Mouse (Mus musculus) urinary bladder, adult 2 months (tissue): ENCODE measurements around the gene 1190002N15Rik. TPM values are rescaled to one million over a fixed set of nuclear protein-coding genes. Genes with fewer than 3 reads are reported as not detected.

Experiments used
- DNase-seq: peaks from one replicate; pipeline ENCODE4 v3.0.0; 2022; ENCODE audit warnings: low spot score
- polyA plus RNA-seq: library from polyadenylated mRNA; depleted of rRNA; stranded (reverse); fragments of >200 nt; gene quantifications from 2 replicates; pipeline ENCODE4 v1.2.3, GENCODE M21; 2012; rRNA removed

The 1190002N15Rik gene
- polyA plus RNA-seq: 21.3 and 21.5 TPM in 2 replicates

DNA sequence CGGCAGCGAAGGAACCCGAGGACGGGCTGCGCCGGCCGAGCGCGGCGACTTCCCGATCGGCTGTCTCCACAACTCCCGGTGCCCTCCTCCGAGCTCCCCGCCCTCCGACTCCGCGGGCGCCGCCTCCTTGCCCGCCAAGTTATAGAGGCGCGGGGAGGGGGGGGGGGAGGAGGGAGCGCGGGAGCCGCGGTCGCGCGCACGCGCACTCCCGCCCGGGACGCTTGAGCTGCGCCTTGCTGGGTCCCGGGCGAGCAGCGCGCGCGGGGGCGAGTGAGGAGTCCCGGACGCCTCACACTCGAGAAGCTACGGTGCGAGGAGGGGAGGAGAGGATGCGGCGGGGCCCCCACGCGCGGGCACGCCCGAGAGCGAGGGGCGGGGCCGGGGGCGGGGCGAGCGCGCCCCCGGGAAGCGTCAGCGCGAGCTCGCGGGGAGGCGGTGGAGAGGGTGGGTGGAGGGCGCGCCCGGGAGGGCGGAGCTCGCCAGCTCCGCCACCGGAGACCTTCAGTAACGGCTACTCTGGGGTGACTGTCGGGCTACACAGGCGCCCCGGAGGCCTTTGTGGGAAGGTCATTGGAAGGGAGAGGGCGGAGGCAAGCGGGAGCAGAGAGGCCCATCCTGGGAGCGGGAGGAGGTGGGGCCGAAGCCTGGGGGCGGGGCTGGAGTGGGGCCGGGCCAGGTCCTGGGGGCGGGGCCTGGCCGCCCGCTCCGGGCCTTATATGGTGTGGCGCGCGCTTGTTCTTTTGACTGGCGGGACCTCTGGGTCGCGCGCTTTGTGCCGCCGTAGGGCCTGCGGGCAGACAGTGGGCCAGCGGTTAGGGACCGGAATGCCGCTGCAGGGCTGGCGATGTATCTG, at the start of gene 1190002N15Rik:
Gene 1190002N15Rik, minus strand, starts transcription at position 112 of the 853 bp plus-strand sequence.
- DNase-seq: peak; percentile 93

DNA sequence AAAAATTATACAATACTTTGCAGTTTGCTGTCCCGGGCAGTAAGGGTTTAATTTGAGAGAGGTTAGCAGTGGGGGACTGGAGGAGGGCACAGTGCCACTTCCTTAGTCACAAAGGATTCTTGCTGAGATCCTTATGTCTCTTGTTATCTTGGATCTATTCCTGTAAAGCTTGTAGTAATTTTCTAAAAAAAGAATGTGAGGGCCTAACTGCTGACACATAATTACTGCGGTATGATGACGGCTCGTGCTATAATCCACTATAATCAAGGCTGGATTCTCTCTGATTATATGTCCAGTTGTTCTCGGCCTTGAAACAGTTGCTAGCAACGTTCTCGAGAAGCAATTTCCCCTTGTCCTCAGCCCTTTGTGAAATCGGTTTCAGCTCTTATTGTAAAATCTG, 44.4 kb upstream of the 1190002N15Rik start:
- no peak for DNase-seq

DNA sequence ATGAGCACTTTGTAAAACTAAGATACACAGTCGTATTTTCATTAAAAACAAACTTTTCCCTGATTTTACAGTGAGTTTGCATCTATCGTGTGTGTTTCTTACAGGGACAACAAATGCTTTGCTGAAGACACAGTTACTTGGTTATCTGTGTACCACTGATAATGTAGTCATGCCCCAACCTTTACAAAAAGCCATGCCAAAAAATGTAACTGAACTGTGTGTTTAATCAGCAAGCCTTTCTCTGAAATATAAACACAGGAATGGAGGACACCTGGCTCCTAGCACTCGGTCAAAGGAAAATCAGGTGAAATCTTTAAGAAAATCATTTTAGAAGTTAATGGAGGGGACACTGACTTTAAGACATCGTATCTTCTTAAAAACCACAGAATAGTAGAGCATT, 43.8 kb upstream of the 1190002N15Rik start:
- DNase-seq: no peak

DNA sequence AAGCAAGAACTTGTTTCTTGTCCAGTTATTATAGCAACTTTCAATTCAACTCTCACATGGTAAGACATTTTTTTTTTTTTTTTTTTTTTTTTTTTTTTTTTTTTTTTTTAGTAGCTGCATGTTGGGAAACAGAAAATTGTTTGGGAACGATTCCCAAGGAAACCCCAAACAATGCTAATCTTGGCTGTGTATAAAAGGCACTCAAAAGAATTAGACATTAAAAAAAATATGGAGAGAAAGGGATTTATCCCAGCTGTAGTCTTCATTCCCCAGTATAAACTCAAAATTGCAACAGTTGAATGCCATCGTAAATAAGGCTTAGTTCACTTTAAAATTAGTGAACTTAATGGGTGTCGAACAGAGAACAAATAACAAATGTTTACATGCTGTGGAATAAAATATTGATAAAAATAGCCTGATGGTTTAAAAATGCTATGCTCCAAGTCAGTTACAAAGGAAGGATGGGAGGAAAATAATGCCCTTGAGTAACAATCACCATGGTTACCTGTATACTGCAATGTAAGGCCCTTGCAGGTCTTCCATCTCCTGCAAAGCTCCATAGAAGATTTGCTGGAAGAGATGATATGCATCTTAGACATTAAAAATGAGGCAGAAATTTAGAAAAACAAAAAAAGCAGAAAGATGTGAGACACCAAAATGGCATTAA, 42.3 kb upstream of the 1190002N15Rik start:
- no peak for DNase-seq

DNA sequence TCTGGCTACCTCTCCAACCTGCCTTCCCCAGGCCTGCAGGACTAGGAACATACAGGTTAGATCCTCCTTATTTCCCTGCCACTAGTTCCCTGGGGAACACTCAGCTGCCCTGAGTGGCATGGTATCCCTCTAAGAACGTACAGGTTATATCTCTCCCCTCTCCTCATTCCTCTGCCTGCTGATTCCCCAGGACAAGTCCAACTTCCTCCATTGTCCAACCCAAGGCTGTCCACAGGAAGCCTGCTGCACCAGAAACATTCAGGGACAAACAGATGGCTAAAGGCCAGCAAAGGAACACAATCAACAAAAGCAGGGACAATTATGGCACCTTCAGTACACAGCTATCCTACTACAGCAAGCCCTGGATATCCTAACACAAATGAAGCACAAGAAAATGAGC, 33.9 kb upstream of the 1190002N15Rik start:
- DNase-seq: no peak

DNA sequence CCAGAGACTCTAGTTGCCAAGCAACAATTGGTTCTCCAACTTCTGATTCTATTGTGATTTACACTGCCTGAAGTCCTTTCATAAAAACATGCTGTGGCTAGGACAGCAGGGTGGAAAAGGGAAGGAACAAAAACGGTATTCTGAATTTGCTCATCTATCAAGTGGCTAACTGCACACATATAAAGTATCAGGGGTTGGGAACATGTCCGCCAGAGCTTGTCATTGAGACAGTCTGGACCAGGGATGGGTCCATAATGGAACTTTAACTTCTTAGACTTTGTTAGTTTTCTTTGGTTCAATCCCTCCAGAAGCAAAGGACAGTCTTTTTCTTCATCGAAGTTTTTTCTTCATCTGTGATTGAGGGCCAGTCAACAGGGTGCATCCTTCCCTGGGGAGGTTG, 30.5 kb upstream of the 1190002N15Rik start:
- no peak for DNase-seq

DNA sequence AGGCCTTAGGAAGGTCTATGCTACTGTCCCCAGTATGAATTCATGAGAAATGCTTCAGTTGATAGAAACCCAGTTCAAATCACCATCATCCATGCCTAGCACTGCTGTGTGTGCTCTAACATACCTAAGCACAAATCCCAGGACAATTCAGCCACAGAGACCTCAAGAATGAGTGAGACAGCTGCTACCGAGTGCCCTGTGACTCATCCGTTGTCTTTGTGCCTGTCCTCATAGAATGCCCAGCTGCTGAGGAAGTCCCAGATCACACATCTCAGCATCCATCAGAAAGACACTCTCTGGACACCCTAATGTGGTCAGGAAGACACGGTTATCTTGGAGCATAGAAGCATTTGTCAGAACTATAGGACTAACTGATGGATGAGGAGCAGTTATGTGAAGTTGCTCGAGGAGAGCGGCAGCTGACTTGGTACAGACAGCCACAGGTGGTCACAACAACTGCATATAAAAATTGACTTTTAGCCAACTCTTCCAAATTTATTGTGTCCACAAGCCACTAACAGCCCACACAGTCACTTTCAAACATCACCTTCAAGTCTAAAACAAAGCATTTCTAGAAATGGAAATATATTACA, 29.9 kb upstream of the 1190002N15Rik start:
- DNase-seq: no peak

DNA sequence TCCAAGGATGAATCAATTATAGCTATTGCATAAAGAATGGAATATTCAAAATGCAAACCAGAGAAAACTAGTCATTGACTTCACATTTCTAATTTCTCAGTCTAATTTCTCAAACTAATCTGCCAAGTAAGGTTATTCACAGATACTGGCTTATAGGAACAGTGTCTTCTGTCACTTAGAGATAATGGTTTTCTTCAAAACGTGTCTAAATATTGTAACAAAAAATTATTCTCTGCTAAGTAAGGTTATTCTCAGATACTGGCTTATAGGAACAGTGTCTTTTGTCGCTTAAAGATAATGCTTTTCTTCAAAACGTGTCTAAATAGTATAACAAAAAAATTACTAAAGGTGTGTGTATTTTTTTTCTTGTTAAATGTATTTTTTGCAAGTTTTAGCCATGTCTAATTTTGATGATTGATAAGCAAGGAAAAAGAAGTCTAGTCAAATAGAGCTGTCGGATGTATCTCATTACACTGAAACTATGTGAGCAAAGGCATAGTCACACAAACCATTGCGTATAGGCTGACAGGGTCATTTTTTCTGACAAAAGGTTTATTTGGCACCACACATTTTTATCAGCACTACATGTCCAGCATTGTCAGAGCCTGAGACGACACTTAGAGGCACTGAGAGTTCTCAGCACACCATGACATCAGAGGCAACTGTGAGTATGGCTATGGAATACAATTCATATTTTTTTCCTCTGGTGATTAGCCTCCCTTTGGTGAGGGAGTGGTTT, 19.1 kb upstream of the 1190002N15Rik start:
- no peak for DNase-seq

DNA sequence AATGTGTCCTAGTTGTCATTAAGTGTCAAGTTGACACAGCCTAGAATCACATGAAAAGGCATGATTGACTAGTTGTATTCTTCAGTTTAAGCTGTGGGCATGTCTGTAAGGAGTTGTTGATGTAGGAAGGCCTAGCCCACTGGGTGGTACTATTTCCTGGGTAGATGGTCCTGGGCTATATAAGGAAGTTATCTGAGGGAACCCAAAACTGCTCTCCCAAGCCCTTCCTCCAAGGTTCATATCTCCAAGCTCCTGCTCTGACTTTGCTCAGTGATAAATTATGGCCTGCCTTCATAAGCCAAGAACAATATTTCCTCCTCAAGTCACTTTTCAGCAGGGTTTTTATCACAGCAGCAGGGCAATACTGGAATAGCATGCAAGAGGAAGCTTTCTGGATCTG, 18.4 kb upstream of the 1190002N15Rik start:
- no peak for DNase-seq

DNA sequence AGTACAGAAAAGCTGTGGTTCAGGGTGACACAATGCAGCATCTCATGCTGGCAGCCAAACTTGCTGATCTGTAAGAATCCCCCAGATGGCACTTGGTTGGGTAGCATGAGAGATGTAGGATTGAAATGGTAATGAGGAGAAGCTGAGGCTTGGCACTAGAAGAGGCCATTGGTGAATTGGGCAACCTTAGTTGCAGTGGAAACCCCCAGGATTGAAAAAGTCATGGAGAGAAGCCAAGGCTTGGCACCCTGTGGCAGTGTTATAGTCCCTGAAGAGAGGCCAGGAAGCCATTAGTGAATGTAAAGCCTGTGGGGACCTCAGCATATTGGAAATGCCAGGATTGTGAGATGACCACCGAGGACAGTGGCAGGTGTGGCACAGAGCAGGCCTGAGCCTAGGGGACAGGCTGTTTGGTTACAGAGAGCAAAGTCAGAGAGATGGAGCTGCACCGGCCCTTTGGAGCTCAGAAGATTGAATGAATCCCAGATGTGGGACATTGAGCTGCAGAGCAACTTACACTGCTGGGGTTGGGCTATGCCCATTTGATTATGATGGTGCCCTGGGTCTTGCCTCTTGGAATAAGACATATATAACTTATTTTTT, 12.7 kb upstream of the 1190002N15Rik start:
- DNase-seq: no peak

DNA sequence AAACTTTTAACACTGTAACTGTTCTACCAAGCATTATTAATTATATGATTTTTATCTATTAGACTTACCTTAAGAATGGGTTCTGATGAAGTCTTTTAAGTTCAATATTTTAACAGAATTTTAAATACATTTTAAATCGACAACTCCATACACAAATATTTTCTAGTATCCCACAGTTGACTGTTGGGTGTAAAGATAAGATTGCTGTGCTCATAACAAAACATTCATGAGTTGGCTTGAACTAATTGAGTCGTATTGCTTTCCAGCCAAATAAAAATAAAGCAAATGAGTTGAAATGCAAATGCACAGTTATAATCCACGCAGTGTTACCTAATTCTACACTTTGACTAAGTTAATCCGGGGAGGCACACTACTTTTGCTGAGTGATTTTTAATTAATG, 6.0 kb upstream of the 1190002N15Rik start:
- DNase-seq: no peak

DNA sequence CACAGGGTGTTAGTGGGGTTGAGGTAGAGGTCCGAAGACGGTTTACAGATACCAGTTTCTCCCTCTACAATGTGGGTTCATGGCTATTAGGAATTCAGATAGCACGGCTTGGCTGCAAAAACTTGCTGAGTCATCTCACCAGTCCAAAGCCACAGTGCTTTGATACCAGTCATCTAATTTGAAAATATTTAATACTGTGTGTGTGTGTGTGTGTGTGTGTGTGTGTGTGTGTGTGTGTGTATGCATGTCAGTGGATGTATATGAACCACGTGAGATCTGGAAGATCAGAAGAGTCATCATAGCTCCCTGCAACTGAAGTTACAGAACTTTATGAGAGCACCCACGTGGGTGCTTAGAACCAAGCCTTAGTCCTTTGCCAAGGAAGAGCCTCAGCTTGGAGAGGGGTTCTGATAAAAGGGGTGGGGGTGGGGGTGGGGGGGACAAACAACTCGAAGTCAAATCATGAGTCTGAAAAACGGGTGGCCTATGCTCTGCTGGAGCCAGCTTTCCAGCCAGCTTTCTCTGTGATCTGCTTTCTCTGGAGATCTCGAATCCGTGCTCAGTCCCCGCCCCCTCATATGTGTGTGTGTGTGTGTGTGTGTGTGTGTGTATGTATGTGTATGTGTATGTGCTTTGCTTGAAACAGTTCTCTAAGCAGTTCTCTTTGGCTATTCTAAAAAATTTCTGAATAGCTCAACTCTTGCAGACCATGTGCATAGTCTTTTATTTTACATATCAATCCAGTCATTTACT, 2.6 kb upstream of the 1190002N15Rik start:
- DNase-seq: no peak

DNA sequence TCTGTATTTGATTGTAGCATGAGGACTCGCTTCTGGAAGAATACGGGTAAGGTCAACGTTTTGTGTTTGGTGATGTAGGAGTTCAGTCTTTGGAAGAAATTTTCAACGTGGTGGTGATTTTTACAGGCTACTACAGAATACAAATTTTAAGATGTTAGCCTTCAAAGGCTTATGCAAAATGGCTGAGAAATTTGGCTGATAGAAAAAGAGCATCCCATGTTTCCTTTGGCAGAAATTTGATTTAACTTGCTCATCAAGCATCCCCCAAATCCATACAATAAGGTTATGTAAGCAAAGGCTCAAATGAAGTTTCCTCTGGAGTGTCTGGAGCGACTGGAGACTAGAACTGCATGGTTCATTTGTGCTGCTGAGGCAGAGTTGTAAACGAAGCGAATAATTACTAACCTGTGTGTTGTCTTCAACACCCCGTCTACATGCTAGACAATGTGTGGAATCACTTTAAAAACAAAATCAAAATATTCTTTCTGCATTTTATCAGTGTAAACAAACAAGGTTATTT, 1.5 kb upstream of the 1190002N15Rik start:
- no peak for DNase-seq

DNA sequence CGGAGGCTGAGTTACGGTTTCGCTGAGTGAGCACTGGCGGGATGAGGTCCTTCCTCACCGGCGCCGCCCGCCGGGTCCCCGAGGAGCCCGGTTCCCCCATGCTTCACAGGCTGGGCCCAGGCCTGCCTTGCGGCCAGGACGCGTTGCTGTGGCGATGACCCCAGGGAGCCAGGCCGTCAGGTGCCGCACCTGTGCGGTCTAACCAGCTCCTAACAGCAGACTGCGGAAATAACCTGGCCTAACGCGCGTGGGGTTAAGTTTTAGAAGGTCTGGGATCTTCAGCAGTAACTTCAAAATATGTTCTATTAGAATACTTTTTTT, 902 bp upstream of the 1190002N15Rik start:
- no peak for DNase-seq

DNA sequence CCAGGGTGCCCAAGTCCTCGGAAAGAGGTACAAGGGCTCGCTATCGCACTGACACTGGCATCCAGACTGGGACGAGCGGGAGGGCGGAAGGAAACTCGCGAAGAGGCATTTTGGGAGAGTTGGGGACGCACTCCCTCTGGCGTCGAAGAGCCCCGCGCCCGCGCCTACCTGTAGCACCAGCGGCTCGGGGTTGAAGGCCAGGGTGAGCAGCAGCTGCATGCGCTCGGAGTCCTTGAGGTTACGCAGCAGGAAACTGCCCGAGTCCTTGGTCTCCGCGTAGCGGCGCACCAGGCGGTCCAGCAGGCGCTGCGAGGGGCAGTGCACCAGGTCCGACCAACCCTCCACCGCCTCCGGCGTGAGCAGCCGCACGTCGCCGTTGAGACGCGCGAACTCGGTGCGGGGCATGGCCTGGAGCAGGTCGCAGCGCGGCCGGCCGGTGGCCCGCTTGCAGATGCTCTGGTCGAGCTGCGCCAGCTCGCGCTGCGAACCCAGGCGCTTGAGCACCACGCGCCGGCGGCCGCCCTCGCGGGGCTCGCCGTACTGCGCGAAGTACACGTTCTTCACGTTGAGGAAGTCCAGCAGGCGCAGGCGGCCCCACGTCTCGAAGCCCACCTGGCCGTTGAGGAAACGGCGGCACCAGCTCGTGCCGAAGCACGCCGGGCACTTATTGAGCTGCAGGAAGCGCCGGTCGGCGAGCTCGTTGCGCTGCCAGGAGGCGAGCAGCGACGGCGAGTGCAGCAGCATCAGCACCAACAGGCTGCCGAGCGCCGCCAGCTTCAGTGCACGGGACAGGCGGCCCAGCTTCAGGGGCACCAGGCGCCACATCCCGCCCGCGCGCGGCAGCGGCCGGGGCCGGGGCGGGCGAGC, 597 bp downstream of the 1190002N15Rik start:
- peak; percentile 63 for DNase-seq

DNA sequence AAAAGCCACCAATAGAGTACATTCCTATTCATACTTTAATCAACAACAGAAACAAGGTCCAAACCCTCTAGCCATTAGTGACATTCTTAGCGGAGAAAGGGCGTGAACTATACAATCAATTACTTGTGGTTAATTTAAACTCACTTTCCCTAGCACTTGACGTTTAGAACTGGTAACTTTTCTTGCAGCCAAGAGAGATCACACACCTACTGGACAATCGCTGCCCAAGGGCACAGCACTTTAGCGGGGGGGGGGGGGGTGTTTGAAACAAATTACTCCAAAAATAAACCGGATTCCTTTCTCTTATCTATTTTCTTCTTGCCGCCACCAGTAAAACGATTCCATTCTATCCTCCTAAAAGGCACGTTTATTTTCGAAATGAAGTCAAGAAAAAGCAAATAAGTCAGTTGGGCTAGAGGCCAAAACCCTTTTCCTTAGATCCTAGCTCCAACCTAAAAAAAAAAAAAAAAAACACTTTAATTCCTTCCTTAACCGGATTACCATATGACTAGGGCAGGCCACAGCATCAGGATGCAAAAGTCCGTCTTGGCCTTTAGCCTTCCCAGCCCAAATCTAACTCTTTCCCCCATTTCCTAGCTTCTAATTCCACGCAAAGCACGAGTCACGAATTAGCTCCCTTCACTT, 1.5 kb downstream of the 1190002N15Rik start:
- no peak for DNase-seq

DNA sequence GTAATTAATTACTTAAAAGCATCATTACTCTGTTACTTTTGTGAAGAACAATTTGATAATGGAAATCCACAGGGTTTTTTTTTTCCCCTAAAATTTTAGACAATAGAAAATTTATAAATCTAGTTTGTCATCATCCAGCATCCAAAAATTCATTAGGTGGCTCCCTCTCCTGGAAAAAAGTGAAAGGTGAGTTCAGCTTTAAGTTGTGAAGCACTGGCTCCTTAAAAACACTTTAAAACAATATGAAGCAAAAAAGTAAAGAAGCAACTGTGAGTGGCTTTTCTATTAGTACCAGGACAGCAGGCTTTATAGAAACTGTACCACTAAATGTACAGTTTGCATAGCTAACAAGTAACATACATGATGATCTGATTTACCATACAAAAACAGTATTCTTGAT, 3.1 kb downstream of the 1190002N15Rik start:
- no peak for DNase-seq

DNA sequence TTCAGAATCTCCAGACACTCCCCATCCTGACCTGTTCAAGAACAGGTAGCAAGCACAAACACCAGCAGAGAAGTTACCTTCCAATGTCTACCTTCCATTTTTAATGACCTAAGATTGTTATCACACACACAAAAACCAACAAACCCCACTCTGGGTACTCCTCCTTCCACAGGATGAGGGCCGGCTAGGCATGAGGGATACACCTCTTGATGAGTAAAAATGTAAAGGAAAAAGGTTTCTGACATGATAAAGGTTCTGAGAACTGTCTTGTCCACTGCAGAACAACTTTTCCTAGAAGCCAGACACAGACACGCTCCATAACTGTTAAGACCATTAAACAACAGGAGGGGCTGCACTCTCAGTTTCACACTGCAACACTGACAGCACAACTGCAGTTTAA, 3.7 kb downstream of the 1190002N15Rik start:
- no peak for DNase-seq

DNA sequence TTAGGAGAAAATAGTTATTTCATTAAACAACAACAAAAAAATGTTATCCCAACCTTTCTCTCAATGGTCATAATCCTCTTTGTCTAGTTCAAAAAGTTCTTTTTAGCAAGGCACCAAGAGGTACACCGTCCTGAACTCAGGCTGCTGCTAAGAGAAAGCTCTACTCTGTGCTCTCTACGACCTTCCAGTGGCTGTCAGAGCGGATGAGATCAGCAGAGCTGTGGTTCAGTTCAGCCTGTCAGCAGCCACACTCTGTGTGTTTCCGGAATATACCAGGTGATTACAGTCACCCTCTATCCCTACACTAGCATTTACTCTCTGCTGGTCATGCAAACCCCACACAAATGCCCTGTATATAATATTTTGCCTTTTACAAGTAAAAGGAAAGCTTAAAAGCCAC, 4.2 kb downstream of the 1190002N15Rik start:
- DNase-seq: no peak
